Mouse (Mus musculus): Measurements from ENCODE around the gene Nr0b2. TPM values are rescaled to one million over a fixed set of nuclear protein-coding genes. Genes with fewer than 3 reads are reported as not detected.

Gene Nr0b2
- total RNA-seq, 1 experiment from 2014 or later = not detected

DNA sequence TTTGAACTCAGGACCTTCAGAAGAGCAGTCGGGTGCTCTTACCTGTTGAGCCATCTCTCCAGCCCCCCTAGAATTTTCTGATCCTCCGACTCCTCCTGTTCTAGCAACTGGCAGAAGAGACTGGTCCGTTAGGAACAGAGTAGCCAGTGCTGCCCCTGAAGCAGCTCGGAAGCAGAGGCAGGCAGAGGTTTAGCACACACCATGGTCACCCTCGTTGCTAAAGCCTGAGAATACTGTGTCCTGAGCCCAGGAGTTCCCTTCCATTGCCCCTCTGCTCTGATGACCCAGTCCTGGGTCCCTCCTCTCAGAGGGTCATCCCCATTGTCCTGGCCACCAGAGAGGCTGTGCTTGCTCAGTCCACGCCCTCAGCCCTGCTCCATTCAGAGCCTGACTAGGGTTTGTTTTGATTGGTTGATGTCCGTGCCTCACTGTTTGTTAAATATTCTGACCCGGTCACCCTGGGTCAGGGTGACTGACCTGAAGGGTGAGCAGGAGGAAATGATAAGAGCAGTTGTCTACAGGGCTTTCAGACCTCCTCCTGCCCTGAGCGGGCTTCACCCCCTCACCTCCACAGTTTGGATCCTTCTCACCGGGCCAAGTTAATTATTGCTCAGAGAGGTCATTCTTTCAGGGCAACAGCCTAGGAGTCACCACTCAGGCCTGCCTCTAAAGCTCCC lies 4.0 kb downstream of the Nr0b2 start:
- ATAC-seq (ENCODE audit: extremely low read depth, insufficient number of reproducible peaks, low FRiP score, poor library complexity, severe bottlenecking) = no peak

DNA sequence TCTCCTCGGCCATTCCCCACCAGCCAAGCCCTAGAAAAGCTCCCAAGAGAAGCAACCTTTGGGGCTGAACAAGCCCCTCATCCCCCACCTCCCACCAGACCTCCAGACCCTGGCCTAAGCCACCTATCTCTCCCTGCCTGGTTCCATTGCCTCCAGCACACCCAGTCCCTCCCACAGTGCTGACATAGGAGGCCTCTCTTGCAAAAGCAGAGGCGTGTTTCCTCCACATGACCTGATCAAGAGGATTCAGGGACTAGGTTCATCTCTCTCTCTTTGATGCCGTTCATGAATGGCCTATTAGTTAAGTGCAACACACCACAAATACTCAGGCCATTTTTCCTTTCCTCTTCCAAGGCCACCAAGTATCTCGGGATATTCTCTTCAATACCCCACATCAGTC lies 6.7 kb downstream of the Nr0b2 start:
- ATAC-seq (ENCODE audit: extremely low read depth, insufficient number of reproducible peaks, low FRiP score, poor library complexity, severe bottlenecking) = no peak

DNA sequence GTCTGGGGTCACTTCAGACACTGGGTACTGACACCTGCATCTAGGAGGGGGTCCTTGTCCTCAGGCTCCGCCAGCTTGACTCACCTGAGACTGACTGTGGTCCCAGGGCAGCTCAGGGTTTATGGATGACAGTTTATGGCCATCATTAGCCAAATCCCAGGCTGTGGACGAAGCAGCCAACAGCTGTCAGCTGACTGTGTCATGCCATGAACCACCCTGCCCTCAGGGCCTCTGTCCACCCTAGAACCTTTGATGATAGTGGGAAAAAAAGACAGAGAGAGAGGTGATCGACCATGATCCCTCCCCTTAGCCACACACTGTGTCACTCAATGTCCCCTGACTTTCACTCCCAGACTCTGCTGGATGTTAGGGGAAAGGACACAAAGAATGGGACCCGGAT lies 8.4 kb downstream of the Nr0b2 start:
- no peak for ATAC-seq (ENCODE audit: extremely low read depth, insufficient number of reproducible peaks, low FRiP score, poor library complexity, severe bottlenecking)

DNA sequence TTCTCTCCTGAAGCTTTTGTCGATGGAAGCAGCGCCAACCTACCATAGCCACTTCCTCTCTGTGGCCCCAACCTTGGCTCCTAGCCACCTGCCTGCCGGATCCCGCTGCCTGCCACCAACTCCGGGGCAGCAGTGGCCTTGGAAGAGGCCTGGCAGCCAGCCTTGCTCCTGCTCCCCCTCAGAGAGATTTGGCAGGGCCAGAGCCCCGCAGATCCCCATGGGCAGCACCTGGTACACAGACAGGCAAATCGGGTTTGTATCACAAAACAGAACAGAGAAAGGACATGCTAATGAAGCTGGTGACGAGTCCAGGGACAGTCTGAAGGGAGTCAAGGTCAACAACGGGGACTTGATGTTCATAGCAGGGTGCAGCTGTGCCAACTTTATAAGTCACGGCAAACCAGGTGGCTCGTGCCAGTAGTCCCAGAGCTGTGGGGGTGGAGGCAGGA lies 10.0 kb downstream of the Nr0b2 start:
- no peak for ATAC-seq (ENCODE audit: extremely low read depth, insufficient number of reproducible peaks, low FRiP score, poor library complexity, severe bottlenecking)

DNA sequence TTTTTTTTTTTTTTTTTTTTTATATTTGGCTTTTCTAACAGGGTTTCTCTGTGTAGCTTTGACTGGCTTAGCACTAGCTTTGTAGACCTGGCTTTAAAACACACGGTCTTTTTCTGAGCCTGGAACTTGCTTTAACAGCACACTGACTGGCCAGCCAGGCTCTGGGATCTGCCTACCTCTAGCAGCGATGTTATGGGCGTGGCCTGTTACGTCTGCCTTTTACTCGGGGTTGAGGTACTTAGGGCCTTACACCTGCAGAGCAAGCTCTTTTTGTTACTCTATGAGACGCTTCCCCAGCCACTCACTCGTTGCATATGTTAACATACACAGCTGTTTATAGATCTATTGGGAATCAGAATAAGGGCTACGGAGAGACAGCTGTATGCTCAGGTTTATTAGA lies 14.1 kb downstream of the Nr0b2 start:
- no peak for ATAC-seq (ENCODE audit: extremely low read depth, insufficient number of reproducible peaks, low FRiP score, poor library complexity, severe bottlenecking)

DNA sequence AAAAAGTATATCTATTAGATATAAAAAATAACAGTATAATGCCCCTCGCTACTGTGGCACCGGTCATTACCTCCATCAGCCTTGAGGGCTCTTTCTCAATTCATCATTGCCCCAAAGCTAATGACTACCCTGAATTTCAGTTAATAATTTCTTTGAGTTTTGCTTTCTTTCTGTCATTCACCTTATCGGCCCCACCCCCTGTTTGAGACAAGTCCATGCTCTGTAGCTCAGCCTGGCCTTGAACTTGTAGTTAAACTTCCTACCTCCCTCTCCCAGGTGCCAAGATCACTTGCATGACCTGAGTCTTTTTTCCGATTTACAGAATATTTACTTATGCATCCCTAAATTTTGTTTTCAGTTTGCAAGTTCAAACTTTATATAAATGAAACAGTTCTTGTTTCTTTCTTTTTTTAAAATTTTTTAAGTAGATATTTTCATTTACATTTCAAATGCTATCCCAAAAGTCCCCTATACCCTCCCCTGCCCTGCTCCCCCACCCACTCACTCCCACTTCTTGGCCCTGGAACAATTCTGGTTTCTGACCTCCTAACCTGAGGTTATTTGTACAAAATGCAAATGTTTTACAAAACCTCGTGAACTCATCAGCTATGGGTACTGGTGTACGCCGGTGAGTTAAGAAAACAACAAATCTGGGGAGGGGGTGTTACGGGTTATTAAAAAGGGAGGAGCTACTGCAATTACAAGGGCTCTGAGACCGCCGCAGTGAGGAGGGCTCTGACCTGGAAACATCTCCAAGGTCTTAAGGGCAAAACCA lies 16.3 kb downstream of the Nr0b2 start:
- no peak for ATAC-seq (ENCODE audit: extremely low read depth, insufficient number of reproducible peaks, low FRiP score, poor library complexity, severe bottlenecking)

DNA sequence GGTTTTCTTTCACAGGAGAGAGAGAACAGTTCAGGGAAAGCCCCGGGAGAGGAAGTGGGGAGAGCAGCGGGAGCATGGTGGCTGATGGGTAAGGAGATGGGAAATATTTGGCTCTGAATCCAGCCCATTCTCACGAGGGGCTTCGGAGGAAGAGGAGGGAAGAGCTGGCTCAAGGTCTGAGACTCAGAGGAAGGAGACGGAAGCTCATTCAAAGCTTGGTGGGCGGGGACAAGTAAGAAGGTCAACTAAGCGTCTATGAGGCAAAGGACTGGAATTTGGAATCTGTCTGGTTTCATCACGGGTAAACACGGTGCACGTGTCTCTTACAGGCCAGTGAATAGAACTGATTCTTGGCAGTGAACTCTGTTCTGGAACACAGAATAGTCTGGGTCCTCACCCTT lies 16.9 kb downstream of the Nr0b2 start:
- no peak for ATAC-seq (ENCODE audit: extremely low read depth, insufficient number of reproducible peaks, low FRiP score, poor library complexity, severe bottlenecking)

DNA sequence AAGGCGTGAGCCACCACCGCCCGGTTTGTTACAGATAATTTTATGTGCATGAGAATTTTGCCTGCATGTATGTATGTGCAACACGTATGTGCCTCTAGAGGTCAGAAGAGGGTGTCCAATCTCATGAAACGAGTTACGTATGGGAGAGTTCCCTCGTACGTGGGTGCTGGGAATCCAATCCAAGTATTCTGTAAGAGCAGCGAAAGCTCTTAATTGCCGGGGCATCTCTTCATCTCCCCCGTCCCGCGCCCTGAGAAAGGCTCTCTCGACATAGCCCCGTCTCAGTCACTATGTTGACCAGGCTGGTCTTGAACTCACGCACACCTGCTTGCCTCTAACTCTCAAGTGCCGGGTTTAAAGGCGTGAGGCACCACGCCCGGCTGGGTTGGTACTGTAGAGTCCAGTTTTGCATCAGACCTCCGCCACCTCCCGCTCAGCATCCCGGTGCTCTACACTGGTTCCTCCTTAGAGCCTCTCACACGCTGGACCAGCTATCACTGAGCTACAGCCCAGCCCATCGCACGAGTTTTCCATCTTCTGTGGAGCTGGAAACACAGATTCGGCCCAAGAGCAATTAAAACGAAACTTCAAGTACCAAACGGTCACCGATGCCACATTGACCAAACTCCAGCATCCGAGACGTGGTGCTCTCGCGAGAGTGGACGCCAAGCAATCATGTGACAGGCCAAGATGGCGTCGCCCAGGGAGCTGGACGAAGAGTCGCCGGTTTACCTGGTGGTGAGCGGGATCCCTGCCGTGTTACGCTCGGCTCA lies 21.1 kb downstream of the Nr0b2 start, which contains the start of gene Gpatch3:
Gene Gpatch3, plus strand, starts transcription at position 676 of the 773 bp plus-strand sequence.
- peak; percentile 86 for ATAC-seq (ENCODE audit: extremely low read depth, insufficient number of reproducible peaks, low FRiP score, poor library complexity, severe bottlenecking)

DNA sequence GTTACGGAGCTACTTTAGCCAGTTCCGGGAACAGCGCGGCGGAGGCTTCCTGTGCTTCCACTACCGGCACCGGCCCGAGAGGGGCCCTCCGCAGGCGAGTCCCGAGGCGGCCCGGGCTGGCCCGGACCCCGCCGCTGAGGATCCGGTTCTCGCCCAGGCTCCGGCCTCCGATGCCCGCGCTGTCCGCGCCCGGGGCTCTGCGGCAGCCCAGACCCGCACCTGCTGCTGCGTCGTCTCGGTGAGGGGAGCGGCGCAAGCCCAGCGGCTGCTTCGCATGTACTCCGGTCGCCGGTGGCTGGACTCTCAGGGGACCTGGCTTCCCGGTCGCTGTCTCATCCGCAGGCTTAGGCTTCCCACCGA lies 21.6 kb downstream of the Nr0b2 start:
- ATAC-seq (ENCODE audit: extremely low read depth, insufficient number of reproducible peaks, low FRiP score, poor library complexity, severe bottlenecking) = no peak

DNA sequence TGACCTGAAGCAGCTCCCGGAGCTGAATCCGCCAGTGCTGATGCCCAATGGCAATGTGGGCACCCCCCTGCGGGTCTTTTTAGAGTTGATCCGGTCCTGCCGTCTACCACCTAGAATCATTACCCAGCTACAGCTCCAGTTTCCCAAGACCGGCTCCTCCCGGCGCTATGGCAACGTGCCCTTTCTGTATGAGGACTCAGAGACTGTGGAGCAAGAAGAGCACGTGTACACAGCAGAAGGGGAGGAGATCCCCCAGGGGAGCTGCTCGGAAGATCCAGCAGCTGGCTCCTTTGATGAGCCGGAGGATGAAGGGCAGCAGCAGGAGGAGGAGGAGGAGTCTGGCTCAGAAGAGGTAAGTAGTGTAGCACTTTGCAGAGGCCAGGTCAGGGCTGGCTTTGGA lies 24.8 kb downstream of the Nr0b2 start:
- ATAC-seq (ENCODE audit: extremely low read depth, insufficient number of reproducible peaks, low FRiP score, poor library complexity, severe bottlenecking) = no peak

DNA sequence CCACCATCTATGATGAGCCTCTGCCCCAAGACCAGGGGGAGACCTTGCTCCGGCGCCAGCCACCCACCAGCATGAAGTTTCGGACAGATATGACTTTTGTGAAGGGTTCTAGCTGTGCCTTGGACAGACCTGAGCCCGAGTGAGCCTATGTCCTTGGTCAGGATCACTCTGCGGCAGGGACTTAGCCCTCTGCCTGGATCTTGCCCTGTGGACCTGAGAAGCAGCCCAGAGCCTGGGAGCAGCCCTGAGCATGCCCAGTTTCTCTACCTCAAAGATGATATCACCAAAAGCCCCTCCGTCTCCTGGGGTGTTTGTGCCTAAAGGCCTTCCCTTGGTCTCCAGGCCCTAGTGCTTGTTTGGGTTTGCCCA lies 30.5 kb downstream of the Nr0b2 start:
- no peak for ATAC-seq (ENCODE audit: extremely low read depth, insufficient number of reproducible peaks, low FRiP score, poor library complexity, severe bottlenecking)

DNA sequence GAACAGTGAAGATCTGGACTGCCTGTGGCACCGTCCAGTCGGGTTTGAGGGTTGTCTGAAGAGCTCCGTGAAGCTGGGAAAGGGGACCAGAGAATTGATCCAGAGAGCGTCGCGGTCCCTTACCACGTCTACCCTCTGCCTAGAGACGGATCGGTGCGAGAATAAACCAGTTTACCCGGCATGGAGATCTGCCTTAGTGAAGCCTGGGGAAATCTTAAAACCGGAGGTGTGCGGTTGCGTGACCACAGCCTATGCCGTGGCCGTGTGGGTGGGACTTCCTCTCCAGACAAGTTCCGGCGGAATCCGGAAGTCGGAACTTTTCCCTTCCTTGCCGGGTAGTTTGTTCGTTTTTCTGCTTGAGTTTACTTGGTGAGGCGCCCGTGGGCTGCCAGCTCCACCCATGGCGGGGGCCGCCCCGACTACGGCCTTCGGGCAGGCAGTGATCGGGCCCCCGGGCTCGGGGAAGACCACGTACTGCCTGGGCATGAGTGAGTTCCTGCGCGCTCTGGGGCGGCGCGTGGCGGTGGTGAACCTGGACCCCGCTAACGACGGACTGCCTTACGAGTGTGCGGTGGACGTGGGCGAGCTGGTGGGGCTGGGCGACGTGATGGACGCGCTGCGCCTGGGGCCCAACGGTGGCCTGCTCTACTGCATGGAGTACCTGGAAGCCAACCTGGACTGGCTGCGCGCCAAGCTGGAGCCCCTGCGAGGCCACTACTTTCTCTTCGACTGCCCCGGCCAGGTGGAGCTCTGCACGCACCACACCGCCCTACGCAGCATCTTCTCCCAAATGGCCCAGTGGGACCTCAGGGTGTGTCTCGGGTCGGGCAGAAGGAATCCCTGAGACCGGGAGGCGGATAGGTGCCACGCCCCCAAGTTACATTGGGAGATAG lies 31.1 kb downstream of the Nr0b2 start, which contains the start of gene Gpn2:
Gene Gpn2, plus strand, starts transcription at position 304 of the 893 bp plus-strand sequence.
- ATAC-seq (ENCODE audit: extremely low read depth, insufficient number of reproducible peaks, low FRiP score, poor library complexity, severe bottlenecking) = peak; percentile 88

DNA sequence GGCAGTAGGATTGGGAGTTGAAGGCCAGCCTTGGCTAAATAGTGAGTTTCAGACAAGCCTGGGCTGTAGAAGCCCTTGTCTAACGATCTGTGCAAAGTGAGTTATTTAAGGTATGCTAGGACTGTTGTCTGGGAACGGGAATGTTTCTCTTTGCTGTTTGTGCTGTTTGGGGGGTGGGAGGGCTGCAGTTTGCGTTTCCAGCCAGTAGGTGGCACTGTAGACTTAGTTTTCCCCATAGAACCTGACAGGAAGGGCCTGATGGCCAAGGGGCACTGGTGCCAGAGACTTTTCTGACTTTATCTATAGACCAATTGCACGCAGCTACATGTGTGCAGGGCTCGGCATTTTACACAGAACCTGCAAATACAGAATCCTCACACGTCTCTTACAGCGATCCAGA lies 39.4 kb downstream of the Nr0b2 start:
- ATAC-seq (ENCODE audit: extremely low read depth, insufficient number of reproducible peaks, low FRiP score, poor library complexity, severe bottlenecking) = peak; percentile 66

DNA sequence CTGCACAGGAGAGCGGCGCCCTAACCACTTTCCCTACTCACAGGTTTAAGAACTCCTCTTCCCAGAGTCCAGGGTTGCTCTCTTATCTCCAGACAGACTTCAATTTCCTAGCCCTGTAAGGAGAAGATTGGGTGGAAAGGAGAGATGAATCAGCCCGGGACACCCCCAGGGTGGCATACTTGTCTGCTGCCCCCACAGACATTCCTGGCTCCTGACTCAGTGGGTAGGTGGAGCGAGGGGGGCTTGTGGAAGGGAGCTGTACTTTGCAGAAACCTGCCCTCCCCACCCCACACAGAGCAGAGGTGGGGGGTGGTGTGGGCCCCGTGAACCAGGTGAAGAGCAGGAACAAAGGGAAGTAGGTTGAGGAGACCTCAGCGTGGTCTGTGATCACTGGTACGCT lies 42.4 kb downstream of the Nr0b2 start:
- no peak for ATAC-seq (ENCODE audit: extremely low read depth, insufficient number of reproducible peaks, low FRiP score, poor library complexity, severe bottlenecking)

DNA sequence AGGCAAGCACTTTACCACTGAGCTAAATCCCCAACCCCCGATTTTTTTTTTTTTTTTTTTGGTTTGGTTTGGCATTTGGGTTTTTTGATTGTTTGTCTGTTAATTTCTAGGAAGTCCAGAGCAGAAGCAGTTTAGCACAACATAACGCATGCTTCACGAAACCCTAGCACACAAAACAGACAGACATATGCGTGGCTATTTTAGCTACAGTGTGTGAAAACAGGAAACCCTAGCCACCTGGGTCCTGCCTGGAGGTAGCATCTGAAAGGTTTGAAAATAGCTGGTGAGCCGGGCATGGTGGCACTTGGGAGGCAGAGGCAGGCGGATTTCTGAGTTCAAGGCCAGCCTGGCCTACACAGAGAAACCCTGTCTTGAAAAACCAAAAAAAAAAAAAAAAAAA lies 42.9 kb downstream of the Nr0b2 start:
- ATAC-seq (ENCODE audit: extremely low read depth, insufficient number of reproducible peaks, low FRiP score, poor library complexity, severe bottlenecking) = no peak

DNA sequence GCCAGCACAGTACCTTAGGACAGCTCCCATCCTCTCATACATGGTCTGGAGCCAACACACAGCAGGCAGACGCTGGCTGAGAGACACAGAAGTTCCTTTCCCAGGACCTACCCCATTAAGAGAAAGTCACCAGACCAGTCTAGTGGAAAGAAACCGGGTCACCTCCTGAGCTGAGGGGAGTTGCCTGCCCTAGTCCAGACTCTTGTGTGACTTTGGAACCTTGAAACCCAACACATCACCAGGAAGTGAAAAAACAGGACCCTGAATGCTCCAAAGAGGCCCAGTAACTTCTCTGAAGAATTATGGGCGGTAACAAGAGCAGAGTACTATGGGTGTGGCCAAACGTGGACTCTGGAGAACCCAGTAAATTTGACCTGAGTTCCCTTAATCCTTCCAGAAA lies 45.4 kb downstream of the Nr0b2 start:
- ATAC-seq (ENCODE audit: extremely low read depth, insufficient number of reproducible peaks, low FRiP score, poor library complexity, severe bottlenecking) = no peak

DNA sequence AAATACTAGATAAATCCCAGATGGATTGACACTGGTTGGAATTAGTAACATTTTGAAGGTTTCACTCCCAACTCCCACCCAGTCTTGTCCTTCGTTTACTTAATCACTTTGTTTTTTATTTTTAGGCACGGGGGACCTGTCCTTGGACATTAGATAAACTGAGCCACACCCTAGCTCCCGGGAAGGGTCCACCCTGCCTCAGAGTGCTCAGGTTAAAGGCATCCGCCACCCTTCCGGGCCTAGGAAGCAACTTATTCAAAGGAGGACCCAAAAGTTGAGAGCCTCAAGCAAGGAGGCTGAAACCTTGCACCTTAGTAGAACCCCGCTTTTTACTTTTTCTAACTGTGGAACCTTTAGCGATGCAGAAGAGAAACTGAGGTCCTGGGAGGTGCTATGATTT lies 45.9 kb downstream of the Nr0b2 start:
- ATAC-seq (ENCODE audit: extremely low read depth, insufficient number of reproducible peaks, low FRiP score, poor library complexity, severe bottlenecking) = no peak

DNA sequence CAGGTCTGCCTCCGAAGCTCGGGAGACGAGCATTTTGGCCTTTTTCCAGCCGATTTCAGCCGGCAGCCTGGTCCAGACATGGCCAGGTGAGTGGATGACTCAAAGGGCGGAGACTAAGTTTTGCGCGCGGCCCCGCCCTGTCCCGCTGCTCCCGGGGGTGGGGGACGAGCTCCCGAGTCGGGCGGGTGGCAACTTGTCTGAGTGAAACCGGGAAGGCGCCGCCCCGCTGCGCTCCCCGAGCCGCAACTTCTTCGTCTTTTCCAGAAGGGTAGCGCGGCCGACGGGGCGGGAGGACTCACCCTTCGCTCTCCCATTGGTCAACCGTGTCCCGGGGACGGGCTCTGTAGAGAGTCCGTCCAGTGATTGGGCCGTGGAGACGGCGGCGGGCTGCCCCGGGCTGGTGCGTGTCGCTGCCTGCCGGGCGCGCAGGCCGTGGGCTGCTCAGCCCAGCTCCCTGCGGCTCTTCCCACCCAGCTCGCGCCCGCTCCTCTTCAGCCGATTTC lies 46.4 kb downstream of the Nr0b2 start:
- ATAC-seq (ENCODE audit: extremely low read depth, insufficient number of reproducible peaks, low FRiP score, poor library complexity, severe bottlenecking) = peak; percentile 76

DNA sequence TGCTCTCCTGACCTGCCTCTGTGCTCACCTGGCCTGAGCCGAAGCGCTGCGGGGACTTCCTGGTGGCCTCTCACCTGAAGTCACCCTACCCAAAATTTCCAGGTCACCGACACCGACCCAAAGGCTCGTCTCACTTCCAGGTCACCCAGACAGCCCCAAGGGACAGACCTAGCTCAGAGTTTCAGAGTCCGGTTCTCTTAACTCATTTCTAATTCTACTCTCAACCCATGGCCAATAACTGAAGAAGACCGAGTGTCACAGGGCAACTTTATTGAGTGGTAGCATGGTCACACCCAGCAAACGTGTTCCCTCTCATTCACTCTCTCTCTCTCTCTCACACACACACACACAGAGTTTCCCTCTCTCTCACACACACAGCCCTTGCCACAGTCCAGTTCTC lies 47.1 kb downstream of the Nr0b2 start:
- ATAC-seq (ENCODE audit: extremely low read depth, insufficient number of reproducible peaks, low FRiP score, poor library complexity, severe bottlenecking) = no peak
